Mouse (Mus musculus): ENCODE results near the gene Ptch1. TPM values are rescaled to one million over a fixed set of nuclear protein-coding genes. Genes with fewer than 3 reads are reported as not detected.
A peak's percentile ranks its signal among the peaks of the same experiment; 100 is the strongest.

Ptch1 gene
- polyA plus RNA-seq, 1 experiment from 2014 or later: 9.7 TPM

GRCm38 (mm10) chr13:63572453-63573255, 744 bp downstream of the Ptch1 start:
- Histone ChIP-seq H3K4me3 (ENCODE audit: low read depth, low read length) (peak overlapping the region; percentile 64), H3K27me3 (replicated peaks; ENCODE audit: control insufficient read depth, insufficient read depth, low read length) (peaks cover 54% of the 10 kb centered on the region), H3K4me1 (ENCODE audit: control insufficient read depth, insufficient read depth, low read length) (peaks cover 25% of the 10 kb centered on the region), H3K36me3 (ENCODE audit: control insufficient read depth, insufficient read depth, low read length) (no peaks in the 10 kb centered on the region), H3K9ac (ENCODE audit: low read length) (peak overlapping the region; percentile 81), H3K27ac (ENCODE audit: low read depth, low read length) (peak overlapping the region; percentile 83), H3K9me3 (replicated peaks; ENCODE audit: control insufficient read depth, low read length) (no peaks in the 10 kb centered on the region), H3K4me2 (ENCODE audit: low read length) (peak overlapping the region; percentile 97)
- 0% methylated on average over 61 of the region's 67 CpGs for whole genome bisulfite sequencing
- peak; percentile 45 for ATAC-seq
- DNase-seq (ENCODE audit: low spot score): peak; percentile 47

GRCm38 (mm10) chr13:63572111-63572452, 1.3 kb downstream of the Ptch1 start:
- H3K36me3 ChIP-seq (ENCODE audit: control insufficient read depth, insufficient read depth, low read length): no peaks in the 10 kb centered on the region
- peaks cover 54% of the 10 kb centered on the region for H3K27me3 ChIP-seq (replicated peaks; ENCODE audit: control insufficient read depth, insufficient read depth, low read length)
- DNase-seq (ENCODE audit: low spot score) (peak; percentile 27), ATAC-seq (no peak)
- H3K4me2 ChIP-seq (ENCODE audit: low read length): peak overlapping the region; percentile 97
- peak overlapping the region; percentile 81 for H3K9ac ChIP-seq (ENCODE audit: low read length)
- no peaks in the 10 kb centered on the region for H3K9me3 ChIP-seq (replicated peaks; ENCODE audit: control insufficient read depth, low read length)
- 0 out of 2 replicates have a peak overlapping the region, but pooled peaks have one; percentile 83 for H3K27ac ChIP-seq (ENCODE audit: low read depth, low read length)
- H3K4me1 ChIP-seq (ENCODE audit: control insufficient read depth, insufficient read depth, low read length): peaks cover 25% of the 10 kb centered on the region
- under 1% methylated on average over 12 of the region's 12 CpGs for WGBS
- peak overlapping the region; percentile 64 for H3K4me3 ChIP-seq (ENCODE audit: low read depth, low read length)

GRCm38 (mm10) chr13:63570456-63570855, 2.9 kb downstream of the Ptch1 start:
- Histone ChIP-seq H3K27ac (ENCODE audit: low read depth, low read length) (no peak overlapping the region), H3K4me2 (ENCODE audit: low read length) (peak overlapping the region; percentile 10), H3K27me3 (replicated peaks; ENCODE audit: control insufficient read depth, insufficient read depth, low read length) (peaks cover 43% of the 10 kb centered on the region), H3K9ac (ENCODE audit: low read length) (no peak overlapping the region), H3K4me3 (ENCODE audit: low read depth, low read length) (no peak overlapping the region), H3K36me3 (ENCODE audit: control insufficient read depth, insufficient read depth, low read length) (no peaks in the 10 kb centered on the region), H3K4me1 (ENCODE audit: control insufficient read depth, insufficient read depth, low read length) (peaks cover 31% of the 10 kb centered on the region), H3K9me3 (replicated peaks; ENCODE audit: control insufficient read depth, low read length) (no peaks in the 10 kb centered on the region)
- ATAC-seq (no peak), DNase-seq (ENCODE audit: low spot score) (peak; percentile 19)

DNA sequence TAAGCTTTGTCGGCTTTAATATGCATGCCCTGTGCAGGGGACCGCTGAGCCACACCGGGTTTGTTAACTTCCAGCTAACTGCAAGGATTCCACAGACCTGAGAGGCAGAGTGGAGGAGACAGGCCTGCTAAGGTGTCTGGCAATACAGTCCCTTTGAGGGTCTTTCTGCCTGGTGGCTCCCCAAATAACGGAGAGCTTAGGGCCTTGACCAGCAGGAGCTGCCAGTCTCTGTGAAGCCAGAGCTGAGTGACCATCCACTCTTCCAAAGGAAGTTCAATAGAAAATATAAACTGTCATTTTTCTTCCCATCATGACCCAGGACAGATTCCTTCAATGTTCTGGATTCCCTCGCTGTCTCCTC, 4.0 kb downstream of the Ptch1 start:
- no peak overlapping the region for H3K9ac ChIP-seq (ENCODE audit: low read length)
- peaks cover 31% of the 10 kb centered on the region for H3K4me1 ChIP-seq (ENCODE audit: control insufficient read depth, insufficient read depth, low read length)
- peaks cover 40% of the 10 kb centered on the region for H3K27me3 ChIP-seq (replicated peaks; ENCODE audit: control insufficient read depth, insufficient read depth, low read length)
- ATAC-seq (no peak), DNase-seq (ENCODE audit: low spot score) (no peak)
- peak overlapping the region; percentile 98; the same call in 1 of the 2 replicates for H3K4me2 ChIP-seq (ENCODE audit: low read length)
- H3K9me3 ChIP-seq (replicated peaks; ENCODE audit: control insufficient read depth, low read length): no peaks in the 10 kb centered on the region
- no peak overlapping the region; the same call in 1 of the 2 replicates for H3K4me3 ChIP-seq (ENCODE audit: low read depth, low read length)
- 6% methylated on average over 5 of the region's 5 CpGs for WGBS
- no peak overlapping the region for H3K27ac ChIP-seq (ENCODE audit: low read depth, low read length)
- no peaks in the 10 kb centered on the region for H3K36me3 ChIP-seq (ENCODE audit: control insufficient read depth, insufficient read depth, low read length)

DNA sequence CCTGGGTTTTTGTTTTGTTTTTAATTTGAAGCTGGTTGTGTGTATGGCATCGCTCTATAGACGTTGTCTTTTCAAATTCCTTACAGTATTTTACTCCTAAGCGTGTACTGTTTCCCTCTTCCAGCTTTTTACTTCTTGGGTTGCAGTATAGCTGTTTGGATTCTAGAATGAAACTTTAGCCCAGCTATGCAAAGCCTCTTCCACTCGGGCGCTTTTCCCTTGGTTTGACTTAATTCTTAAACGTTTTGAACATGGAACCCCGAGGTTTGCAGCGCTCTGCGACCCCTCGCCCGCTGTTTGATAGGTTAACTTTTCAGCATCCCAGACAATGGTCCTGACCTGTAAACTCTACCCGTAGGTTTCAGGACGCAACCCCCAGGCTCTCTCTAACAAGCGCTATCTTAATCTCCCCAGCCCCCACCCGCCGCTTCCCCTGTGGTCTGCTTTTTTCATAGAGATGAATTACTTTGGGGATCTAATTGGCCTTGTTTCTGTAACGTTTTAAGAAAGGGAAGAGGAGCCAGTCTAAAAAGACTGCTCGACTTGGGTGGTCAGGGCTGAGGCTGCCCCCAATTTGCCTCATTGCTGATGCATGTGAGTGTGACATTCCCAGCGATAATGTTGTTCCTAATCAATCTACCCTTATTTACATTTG, 4.5 kb downstream of the Ptch1 start:
- ATAC-seq (no peak), DNase-seq (ENCODE audit: low spot score) (peak; percentile 39)
- H3K27ac ChIP-seq (ENCODE audit: low read depth, low read length): 0 out of 2 replicates have a peak overlapping the region, but pooled peaks have one; percentile 24
- no peaks in the 10 kb centered on the region for H3K36me3 ChIP-seq (ENCODE audit: control insufficient read depth, insufficient read depth, low read length)
- peaks cover 35% of the 10 kb centered on the region for H3K27me3 ChIP-seq (replicated peaks; ENCODE audit: control insufficient read depth, insufficient read depth, low read length)
- H3K4me2 ChIP-seq (ENCODE audit: low read length): peak overlapping the region; percentile 98; the same call in 1 of the 2 replicates
- H3K9ac ChIP-seq (ENCODE audit: low read length): no peak overlapping the region
- H3K4me1 ChIP-seq (ENCODE audit: control insufficient read depth, insufficient read depth, low read length): peaks cover 31% of the 10 kb centered on the region
- no peak overlapping the region; the same call in 1 of the 2 replicates for H3K4me3 ChIP-seq (ENCODE audit: low read depth, low read length)
- WGBS: 1% methylated on average over 19 of the region's 19 CpGs
- H3K9me3 ChIP-seq (replicated peaks; ENCODE audit: control insufficient read depth, low read length): no peaks in the 10 kb centered on the region

GRCm38 (mm10) chr13:63568306-63568705, 5.1 kb downstream of the Ptch1 start:
- Histone ChIP-seq H3K27ac (ENCODE audit: low read depth, low read length) (peak overlapping the region; percentile 84; the same call in 1 of the 2 replicates), H3K9ac (ENCODE audit: low read length) (peak overlapping the region; percentile 54), H3K27me3 (replicated peaks; ENCODE audit: control insufficient read depth, insufficient read depth, low read length) (peaks cover 30% of the 10 kb centered on the region), H3K36me3 (ENCODE audit: control insufficient read depth, insufficient read depth, low read length) (no peaks in the 10 kb centered on the region), H3K4me3 (ENCODE audit: low read depth, low read length) (peak overlapping the region; percentile 85), H3K9me3 (replicated peaks; ENCODE audit: control insufficient read depth, low read length) (no peaks in the 10 kb centered on the region), H3K4me2 (ENCODE audit: low read length) (peak overlapping the region; percentile 98), H3K4me1 (ENCODE audit: control insufficient read depth, insufficient read depth, low read length) (peaks cover 27% of the 10 kb centered on the region)
- no peak for DNase-seq (ENCODE audit: low spot score)
- ATAC-seq: no peak
- under 1% methylated on average over 14 of the region's 14 CpGs for WGBS

- 0% methylated on average over 61 of the region's 62 CpGs for WGBS
- Histone ChIP-seq H3K4me3 (ENCODE audit: low read depth, low read length) (peak overlapping the region; percentile 85), H3K27me3 (replicated peaks; ENCODE audit: control insufficient read depth, insufficient read depth, low read length) (peaks cover 30% of the 10 kb centered on the region), H3K36me3 (ENCODE audit: control insufficient read depth, insufficient read depth, low read length) (no peaks in the 10 kb centered on the region), H3K9ac (ENCODE audit: low read length) (peak overlapping the region; percentile 54), H3K27ac (ENCODE audit: low read depth, low read length) (peak overlapping the region; percentile 84), H3K4me1 (ENCODE audit: control insufficient read depth, insufficient read depth, low read length) (peaks cover 27% of the 10 kb centered on the region), H3K4me2 (ENCODE audit: low read length) (peak overlapping the region; percentile 98), H3K9me3 (replicated peaks; ENCODE audit: control insufficient read depth, low read length) (no peaks in the 10 kb centered on the region)
- ATAC-seq: peak; percentile 69
- DNase-seq (ENCODE audit: low spot score): peak; percentile 95
Observed at GRCm38 (mm10) chr13:63567677-63568293, 5.6 kb downstream of the Ptch1 start.

DNA sequence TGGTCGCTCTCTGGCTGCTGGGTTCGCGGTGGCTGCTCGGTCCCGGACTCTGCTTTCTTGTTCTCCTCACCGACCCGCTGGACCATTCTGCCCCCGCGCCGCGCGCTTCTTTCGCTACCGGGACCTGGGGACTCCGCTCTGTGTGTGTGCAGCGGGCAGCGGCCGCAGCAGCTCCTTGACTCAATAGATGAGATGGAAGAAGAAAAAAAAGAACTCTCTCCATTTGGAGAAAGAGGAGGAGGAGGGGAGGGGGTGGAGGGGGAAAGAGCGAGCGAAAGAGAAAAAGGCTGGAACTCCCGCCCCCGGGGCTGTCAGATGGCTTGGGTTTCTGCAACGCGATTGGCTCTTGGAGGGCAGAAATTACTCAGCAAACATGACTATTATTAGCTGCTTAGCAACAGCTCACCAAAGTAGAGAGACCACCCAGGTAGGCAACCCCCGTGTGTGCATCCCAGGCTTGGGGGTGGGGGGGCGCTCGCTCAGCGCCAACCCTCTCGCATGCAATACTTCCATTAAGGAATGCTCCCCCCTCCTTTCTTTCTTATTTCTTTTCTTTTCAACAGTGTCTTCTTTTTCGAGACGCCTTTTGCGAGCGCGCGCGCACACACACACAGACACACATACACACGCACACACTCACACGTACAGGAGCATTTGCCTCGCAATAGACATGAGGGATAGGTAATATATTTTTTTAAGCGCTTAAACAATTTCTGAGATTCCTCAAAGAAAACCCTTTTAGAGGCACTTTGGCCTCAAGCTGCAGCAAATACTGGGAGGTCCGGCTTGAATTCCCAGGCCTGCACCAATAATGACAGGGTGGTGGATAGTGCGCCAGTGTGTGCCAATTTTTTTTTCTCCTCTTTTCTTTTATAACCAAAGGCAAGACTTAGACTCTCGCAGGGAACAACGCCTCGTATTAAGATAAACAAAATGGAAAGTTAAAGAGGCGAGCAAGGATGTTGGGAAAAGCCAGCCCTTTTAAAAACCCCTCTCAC, 7.1 kb downstream of the Ptch1 start:
- no peaks in the 10 kb centered on the region for H3K36me3 ChIP-seq (ENCODE audit: control insufficient read depth, insufficient read depth, low read length)
- H3K4me1 ChIP-seq (ENCODE audit: control insufficient read depth, insufficient read depth, low read length): peaks cover 26% of the 10 kb centered on the region
- peaks cover 22% of the 10 kb centered on the region for H3K27me3 ChIP-seq (replicated peaks; ENCODE audit: control insufficient read depth, insufficient read depth, low read length)
- DNase-seq (ENCODE audit: low spot score) (peak; percentile 98), ATAC-seq (peak; percentile 70)
- peak overlapping the region; percentile 85 for H3K4me3 ChIP-seq (ENCODE audit: low read depth, low read length)
- H3K4me2 ChIP-seq (ENCODE audit: low read length): peak overlapping the region; percentile 98
- peak overlapping the region; percentile 98 for H3K27ac ChIP-seq (ENCODE audit: low read depth, low read length)
- WGBS: under 1% methylated on average over 46 of the region's 46 CpGs
- no peaks in the 10 kb centered on the region for H3K9me3 ChIP-seq (replicated peaks; ENCODE audit: control insufficient read depth, low read length)
- peak overlapping the region; percentile 89 for H3K9ac ChIP-seq (ENCODE audit: low read length)
